Mouse (Mus musculus): ENCODE data around the gene Ak1. TPM values are rescaled to one million over a fixed set of nuclear protein-coding genes. Genes with fewer than 3 reads are reported as not detected.
A peak's percentile ranks its signal among the peaks of the same experiment; 100 is the strongest.

Ak1 gene
- polyA plus RNA-seq, 1 experiment from 2014 or later, result 302 TPM

- peaks cover 33% of the 10 kb centered on the region for H3K4me1 ChIP-seq
- H3K4me2 ChIP-seq, result peak overlapping the region; percentile 67
- H3K9me3 ChIP-seq, result no peaks in the 10 kb centered on the region
- WGBS, result under 1% methylated on average over 11 of the region's 11 CpGs
- peak overlapping the region; percentile 45 for H3K4me3 ChIP-seq
- ATAC-seq (ENCODE audit: extremely low read depth, insufficient number of reproducible peaks, low FRiP score, low TSS enrichment), result no peak
- peak overlapping the region; percentile 65 for H3K9ac ChIP-seq
- no peaks in the 10 kb centered on the region for H3K27me3 ChIP-seq (replicated peaks)
- H3K27ac ChIP-seq (replicated peaks), result peak overlapping the region; percentile 49
- peaks cover 21% of the 10 kb centered on the region for H3K36me3 ChIP-seq
Observed at GRCm38 (mm10) chr2:32602600-32603054, 18.9 kb upstream of the Ak1 start.

GRCm38 (mm10) chr2:32604631-32605030 is 16.9 kb upstream of the Ak1 start:
- H3K36me3 ChIP-seq, result peaks cover 5% of the 10 kb centered on the region; the same call in 1 of the 2 replicates
- peaks cover 52% of the 10 kb centered on the region for H3K4me1 ChIP-seq
- WGBS, result 27% methylated on average over 10 of the region's 10 CpGs
- no peak for ATAC-seq (ENCODE audit: extremely low read depth, insufficient number of reproducible peaks, low FRiP score, low TSS enrichment)
- H3K9ac ChIP-seq, result no peak overlapping the region
- H3K27ac ChIP-seq (replicated peaks), result no peak overlapping the region
- no peaks in the 10 kb centered on the region for H3K27me3 ChIP-seq (replicated peaks)
- no peak overlapping the region for H3K4me2 ChIP-seq
- no peak overlapping the region for H3K4me3 ChIP-seq
- no peaks in the 10 kb centered on the region for H3K9me3 ChIP-seq

GRCm38 (mm10) chr2:32606161-32607142 is 15.1 kb upstream of the Ak1 start:
- peak overlapping the region; percentile 89 for H3K9ac ChIP-seq
- ATAC-seq (ENCODE audit: extremely low read depth, insufficient number of reproducible peaks, low FRiP score, low TSS enrichment), result peak; percentile 80
- no peaks in the 10 kb centered on the region for H3K9me3 ChIP-seq
- H3K4me3 ChIP-seq, result peak overlapping the region; percentile 84
- WGBS, result 13% methylated on average over 37 of the region's 55 CpGs
- peaks cover 63% of the 10 kb centered on the region for H3K4me1 ChIP-seq
- peak overlapping the region; percentile 96 for H3K4me2 ChIP-seq
- H3K27ac ChIP-seq (replicated peaks), result peak overlapping the region; percentile 90
- H3K36me3 ChIP-seq, result no peaks in the 10 kb centered on the region
- no peaks in the 10 kb centered on the region for H3K27me3 ChIP-seq (replicated peaks)

- Histone ChIP-seq H3K9me3 (no peaks in the 10 kb centered on the region), H3K4me2 (peak overlapping the region; percentile 96), H3K4me1 (peaks cover 58% of the 10 kb centered on the region), H3K4me3 (peak overlapping the region; percentile 84), H3K36me3 (peaks cover 4% of the 10 kb centered on the region), H3K27me3 (replicated peaks) (no peaks in the 10 kb centered on the region), H3K27ac (replicated peaks) (peak overlapping the region; percentile 90), H3K9ac (peak overlapping the region; percentile 89)
- 5% methylated on average over 34 of the region's 34 CpGs for WGBS
- 0 out of 2 replicates have a peak, but pooled peaks have one; percentile 3 for ATAC-seq (ENCODE audit: extremely low read depth, insufficient number of reproducible peaks, low FRiP score, low TSS enrichment)
Observed at GRCm38 (mm10) chr2:32607262-32607947, 14.2 kb upstream of the Ak1 start.

- H3K4me3 ChIP-seq, result peak overlapping the region; percentile 84
- H3K27ac ChIP-seq (replicated peaks), result peak overlapping the region; percentile 90
- peaks cover 13% of the 10 kb centered on the region for H3K36me3 ChIP-seq
- peak overlapping the region; percentile 89 for H3K9ac ChIP-seq
- H3K27me3 ChIP-seq (replicated peaks), result no peaks in the 10 kb centered on the region
- ATAC-seq (ENCODE audit: extremely low read depth, insufficient number of reproducible peaks, low FRiP score, low TSS enrichment), result peak; percentile 17
- peak overlapping the region; percentile 96 for H3K4me2 ChIP-seq
- H3K4me1 ChIP-seq, result peaks cover 58% of the 10 kb centered on the region
- 4% methylated on average over 25 of the region's 25 CpGs for WGBS
- H3K9me3 ChIP-seq, result no peaks in the 10 kb centered on the region
Observed at GRCm38 (mm10) chr2:32608141-32608777, 13.3 kb upstream of the Ak1 start.

- H3K27ac ChIP-seq (replicated peaks), result peak overlapping the region; percentile 90
- no peak for ATAC-seq (ENCODE audit: extremely low read depth, insufficient number of reproducible peaks, low FRiP score, low TSS enrichment)
- H3K9ac ChIP-seq, result peak overlapping the region; percentile 89
- H3K4me3 ChIP-seq, result peak overlapping the region; percentile 84
- peak overlapping the region; percentile 96 for H3K4me2 ChIP-seq
- WGBS, result 36% methylated on average over 18 of the region's 18 CpGs
- H3K36me3 ChIP-seq, result peaks cover 19% of the 10 kb centered on the region
- H3K27me3 ChIP-seq (replicated peaks), result no peaks in the 10 kb centered on the region
- H3K9me3 ChIP-seq, result no peaks in the 10 kb centered on the region
- H3K4me1 ChIP-seq, result peaks cover 61% of the 10 kb centered on the region
Observed at GRCm38 (mm10) chr2:32608778-32609435, 12.7 kb upstream of the Ak1 start.

GRCm38 (mm10) chr2:32610610-32611229 is 10.8 kb upstream of the Ak1 start:
- WGBS, result 10% methylated on average over 23 of the region's 23 CpGs
- Histone ChIP-seq H3K27me3 (replicated peaks) (no peaks in the 10 kb centered on the region), H3K4me2 (peak overlapping the region; percentile 96), H3K9me3 (no peaks in the 10 kb centered on the region), H3K4me3 (peak overlapping the region; percentile 58), H3K27ac (replicated peaks) (peak overlapping the region; percentile 71), H3K36me3 (peaks cover 33% of the 10 kb centered on the region), H3K4me1 (peaks cover 57% of the 10 kb centered on the region), H3K9ac (peak overlapping the region; percentile 76)
- no peak for ATAC-seq (ENCODE audit: extremely low read depth, insufficient number of reproducible peaks, low FRiP score, low TSS enrichment)

- 68% methylated on average over 26 of the region's 26 CpGs for WGBS
- Histone ChIP-seq H3K27me3 (replicated peaks) (no peaks in the 10 kb centered on the region), H3K9me3 (no peaks in the 10 kb centered on the region), H3K36me3 (peaks cover 48% of the 10 kb centered on the region), H3K27ac (replicated peaks) (no peak overlapping the region), H3K4me2 (no peak overlapping the region), H3K4me1 (peaks cover 51% of the 10 kb centered on the region), H3K9ac (no peak overlapping the region), H3K4me3 (no peak overlapping the region)
- no peak; the same call in 1 of the 2 replicates for ATAC-seq (ENCODE audit: extremely low read depth, insufficient number of reproducible peaks, low FRiP score, low TSS enrichment)
Observed at GRCm38 (mm10) chr2:32612274-32612673, 9.3 kb upstream of the Ak1 start.

GRCm38 (mm10) chr2:32617109-32617508 is 4.4 kb upstream of the Ak1 start:
- peaks cover 68% of the 10 kb centered on the region for H3K36me3 ChIP-seq
- H3K27ac ChIP-seq (replicated peaks), result no peak overlapping the region
- peaks cover 42% of the 10 kb centered on the region for H3K4me1 ChIP-seq
- no peak for ATAC-seq (ENCODE audit: extremely low read depth, insufficient number of reproducible peaks, low FRiP score, low TSS enrichment)
- WGBS, result 100% methylated on average over 1 of the region's 1 CpGs
- no peaks in the 10 kb centered on the region for H3K27me3 ChIP-seq (replicated peaks)
- no peak overlapping the region for H3K9ac ChIP-seq
- no peak overlapping the region for H3K4me3 ChIP-seq
- H3K9me3 ChIP-seq, result no peaks in the 10 kb centered on the region
- no peak overlapping the region for H3K4me2 ChIP-seq

- no peak overlapping the region for H3K4me3 ChIP-seq
- no peak for ATAC-seq (ENCODE audit: extremely low read depth, insufficient number of reproducible peaks, low FRiP score, low TSS enrichment)
- 91% methylated on average over 4 of the region's 4 CpGs for WGBS
- H3K9ac ChIP-seq, result no peak overlapping the region
- H3K36me3 ChIP-seq, result peaks cover 63% of the 10 kb centered on the region
- peaks cover 47% of the 10 kb centered on the region for H3K4me1 ChIP-seq
- H3K4me2 ChIP-seq, result no peak overlapping the region
- H3K27me3 ChIP-seq (replicated peaks), result no peaks in the 10 kb centered on the region
- no peak overlapping the region for H3K27ac ChIP-seq (replicated peaks)
- no peaks in the 10 kb centered on the region for H3K9me3 ChIP-seq
Observed at GRCm38 (mm10) chr2:32617601-32618000, 4.0 kb upstream of the Ak1 start.

All from heart, embryonic 13.5 days (tissue).